Mouse (Mus musculus) spleen, adult 2 months (tissue): ENCODE data around the gene Tmem238. TPM values are rescaled to one million over a fixed set of nuclear protein-coding genes. Genes with fewer than 3 reads are reported as not detected.
A peak's percentile ranks its signal among the peaks of the same experiment; 100 is the strongest.

Experiments used
- DNase-seq, 2 experiments: peaks; one replicate each; pipeline versions ENCODE4 v3.0.0 to v3.0.0-alpha.2; 2012 to 2021; ENCODE audit warnings: low spot score in 2 of 2, low read depth in 1 of 2
- H3K27ac ChIP-seq: fragments of 200-500 bp; 2 replicates; pipeline ENCODE4 v1.5.1; 2012; ENCODE audit warnings: low read length, inconsistent platforms; ENCODE audit not compliant: insufficient read depth
- H3K27me3 ChIP-seq: fragments of 200-500 bp; 2 replicates; pipeline ENCODE4 v1.6.1; 2012; ENCODE audit warnings: mild to moderate bottlenecking, moderate library complexity, low read length, inconsistent platforms; ENCODE audit not compliant: control insufficient read depth, insufficient read depth
- H3K36me3 ChIP-seq: fragments of 200-500 bp; 2 replicates; pipeline ENCODE4 v1.6.1; 2012; ENCODE audit warnings: mild to moderate bottlenecking, low read length, inconsistent platforms; ENCODE audit not compliant: control insufficient read depth, insufficient read depth
- H3K4me1 ChIP-seq: fragments of 200-500 bp; 2 replicates; pipeline ENCODE4 v1.6.1; 2011; ENCODE audit warnings: inconsistent platforms; ENCODE audit not compliant: control insufficient read depth, insufficient read depth, insufficient read length
- H3K4me3 ChIP-seq: fragments of 200-500 bp; 2 replicates; pipeline ENCODE4 v1.5.1; 2011; ENCODE audit warnings: mild to moderate bottlenecking, inconsistent platforms; ENCODE audit not compliant: insufficient read depth, insufficient read length; ENCODE audit errors: extremely low read depth
- CTCF ChIP-seq: fragments of 200-500 bp; IDR thresholded peaks from 2 replicates; pipeline ENCODE4 v1.5.1; 2011; ENCODE audit warnings: mild to moderate bottlenecking, inconsistent platforms; ENCODE audit not compliant: insufficient read depth, insufficient read length, insufficient replicate concordance; ENCODE audit errors: extremely low read depth
- POLR2A ChIP-seq: fragments of 200-500 bp; IDR thresholded peaks from 2 replicates; pipeline ENCODE4 v1.6.1; 2011; ENCODE audit warnings: low read depth, low read length, inconsistent platforms
- WGBS: fragments of 180-500 bp; shearing (Covaris S2); methylation state at CpG from one replicate; pipeline ENCODE4 v1.1.7; 2018; 5-methylcytosine and 5-hydroxymethylcytosine counted together
- polyA plus RNA-seq: library from polyadenylated mRNA; depleted of rRNA; stranded (reverse); fragments of >200 nt; gene quantifications from 2 replicates; pipeline ENCODE4 v1.2.3, GENCODE M21; 2012; rRNA removed

The Tmem238 gene
- polyA plus RNA-seq, 1 experiment = 17.5 TPM

DNA sequence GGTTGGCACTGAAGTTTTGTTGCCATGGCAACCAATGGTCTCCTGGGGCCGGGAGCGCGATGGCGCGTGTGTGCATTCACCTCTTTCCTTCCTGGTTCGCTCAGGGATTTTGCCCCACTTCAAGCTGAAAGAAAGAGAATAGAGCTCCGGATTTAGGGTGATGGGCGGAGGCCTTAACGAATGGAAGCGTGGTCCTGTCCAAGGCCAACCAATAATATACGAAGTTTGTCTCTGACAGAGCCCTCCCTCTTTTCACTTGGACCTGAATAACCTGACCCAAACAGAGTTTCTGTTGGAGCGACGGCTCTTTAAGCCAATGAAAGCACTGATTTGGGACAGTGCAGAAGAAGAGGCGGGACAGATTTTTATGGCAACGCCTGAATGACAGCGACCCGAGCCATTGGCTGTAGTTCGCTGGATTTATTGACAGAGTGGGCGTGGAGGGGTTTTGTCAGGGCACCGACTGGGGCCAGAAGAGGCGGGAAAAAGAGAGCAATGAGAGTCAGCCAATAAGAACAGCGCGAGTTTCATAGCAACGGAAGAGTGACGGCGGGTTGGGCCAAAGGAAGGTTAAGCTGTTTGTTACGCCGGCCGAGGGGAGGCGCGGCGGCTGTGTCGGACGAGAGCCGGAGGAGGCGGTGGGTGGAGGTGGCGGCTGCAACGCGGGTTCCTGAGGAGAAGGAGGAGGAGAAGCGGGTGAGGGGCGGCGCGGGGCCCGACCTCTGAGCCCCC, 49.7 kb downstream of the Tmem238 start, which contains the start of gene Kmt5c:
Gene Kmt5c (plus strand): TSS at position 572 of the 732 bp plus-strand sequence.
- DNase-seq = peak; percentile 97 to 100
- H3K27me3 ChIP-seq = no peaks in the 10 kb centered on the region
- H3K4me3 ChIP-seq = peak within 1 kb of the TSS; percentile 90
- H3K4me1 ChIP-seq = peaks cover 7% of the 10 kb centered on the region; the same call in 1 of the 2 replicates
- WGBS = under 1% methylated on average over 39 of the region's 44 CpGs
- H3K36me3 ChIP-seq = no peaks in the 10 kb centered on the region; the same call in 1 of the 2 replicates
- H3K27ac ChIP-seq = peak within 1 kb of the TSS; percentile 84
- peak; percentile 88 for TF ChIP-seq POLR2A
- no peak for TF ChIP-seq CTCF

DNA sequence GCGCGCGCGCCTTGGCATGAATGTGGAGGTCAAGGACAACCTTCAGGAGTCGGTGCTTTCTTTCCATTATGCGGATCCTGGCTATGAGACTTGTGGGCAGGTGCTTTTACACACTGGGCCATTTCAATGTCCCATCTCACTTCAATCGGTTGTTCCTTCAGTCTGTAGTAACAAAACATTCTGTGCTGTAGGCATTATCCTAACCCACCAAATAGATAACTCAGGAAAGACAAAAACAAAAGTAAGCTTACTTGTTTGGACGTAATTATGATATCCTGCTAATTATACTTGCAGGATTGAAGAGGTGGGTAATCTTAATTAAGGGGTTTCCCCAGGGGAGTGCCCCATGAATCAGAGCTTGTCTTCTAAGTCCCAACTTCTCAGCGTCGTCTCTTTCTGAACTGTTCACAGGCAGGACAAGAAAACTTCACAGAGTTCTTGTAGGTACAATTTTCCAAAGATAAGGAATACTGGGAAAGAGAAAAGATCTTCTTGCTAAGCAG, 50.4 kb downstream of the Tmem238 start:
- Histone ChIP-seq H3K27me3 (no peaks in the 10 kb centered on the region), H3K4me1 (peaks cover 7% of the 10 kb centered on the region; the same call in 1 of the 2 replicates), H3K36me3 (no peaks in the 10 kb centered on the region; the same call in 1 of the 2 replicates), H3K4me3 (peak overlapping the region; percentile 49), H3K27ac (peak overlapping the region; percentile 84)
- 57% methylated on average over 10 of the region's 10 CpGs for WGBS
- DNase-seq = no peak
- no peak for TF ChIP-seq CTCF
- TF ChIP-seq POLR2A = no peak

Other genes with a start within 250 kb of the Tmem238 start
- 0.21 and 0.34 TPM in 2 replicates for gene Syt5, start 242.1 kb downstream of the Tmem238 start, polyA plus RNA-seq
- 0.07 and 0.11 TPM in 2 replicates for gene Ptprh, start 185.6 kb downstream of the Tmem238 start, polyA plus RNA-seq
- 31.9 and 32.7 TPM in 2 replicates for gene Tmem86b, start 158.2 kb downstream of the Tmem238 start, polyA plus RNA-seq
- gene Ppp6r1, start 130.6 kb downstream of the Tmem238 start, polyA plus RNA-seq = 136 and 159 TPM in 2 replicates
- 32.2 and 37.3 TPM in 2 replicates for gene Hspbp1, start 104.6 kb downstream of the Tmem238 start, polyA plus RNA-seq
- 0.84 and 1.3 TPM in 2 replicates for gene Brsk1, start 99.1 kb downstream of the Tmem238 start, polyA plus RNA-seq
- gene Tmem150b, start 64.4 kb downstream of the Tmem238 start, polyA plus RNA-seq = 3.8 and 3.9 TPM in 2 replicates
- 105 and 138 TPM in 2 replicates for gene Kmt5c, start 49.5 kb downstream of the Tmem238 start, polyA plus RNA-seq
- gene Cox6b2, start 36.6 kb downstream of the Tmem238 start, polyA plus RNA-seq = 14.5 and 44.8 TPM in 2 replicates
- not detected in 2 replicates for gene Fam71e2, start 18.4 kb downstream of the Tmem238 start, polyA plus RNA-seq
- gene Il11, start 6.8 kb downstream of the Tmem238 start, polyA plus RNA-seq = 0.09 and 0.23 TPM in 2 replicates
- gene Tmem190, start 6.7 kb downstream of the Tmem238 start, polyA plus RNA-seq = not detected in 2 replicates
- gene Rpl28, start 3.2 kb upstream of the Tmem238 start, polyA plus RNA-seq = 316 and 418 TPM in 2 replicates
- 167 and 175 TPM in 2 replicates for gene Ube2s, start 22.9 kb upstream of the Tmem238 start, polyA plus RNA-seq
- 0.16 and 0.23 TPM in 2 replicates for gene Shisa7, start 55.0 kb upstream of the Tmem238 start, polyA plus RNA-seq
- 7.2 and 12.1 TPM in 2 replicates for gene Isoc2b, start 80.6 kb upstream of the Tmem238 start, polyA plus RNA-seq
- gene Isoc2a, start 87.5 kb upstream of the Tmem238 start, polyA plus RNA-seq = 14.5 and 15.3 TPM in 2 replicates
- gene Gm36210, start 116.9 kb upstream of the Tmem238 start, polyA plus RNA-seq = 0.08 TPM in 1 of 2 replicates, not detected in the other
- gene Zfp628, start 125.6 kb upstream of the Tmem238 start, polyA plus RNA-seq = 19.2 and 26.9 TPM in 2 replicates
- 2.8 and 3.2 TPM in 2 replicates for gene Nat14, start 132.4 kb upstream of the Tmem238 start, polyA plus RNA-seq
- gene Ssc5d, start 136.1 kb upstream of the Tmem238 start, polyA plus RNA-seq = 1.7 and 1.8 TPM in 2 replicates
- 1.9 TPM in 2 replicates for gene Sbk2, start 174.8 kb upstream of the Tmem238 start, polyA plus RNA-seq
- gene Sbk3, start 181.5 kb upstream of the Tmem238 start, polyA plus RNA-seq = 0.05 and 0.06 TPM in 2 replicates
- 30.2 and 39.9 TPM in 2 replicates for gene Zfp579, start 206.5 kb upstream of the Tmem238 start, polyA plus RNA-seq
- 24.2 and 32.0 TPM in 2 replicates for gene Zfp524, start 224.8 kb upstream of the Tmem238 start, polyA plus RNA-seq
- 26.8 and 33.2 TPM in 2 replicates for gene Fiz1, start 225.0 kb upstream of the Tmem238 start, polyA plus RNA-seq
- gene Gm44973, start 225.8 kb upstream of the Tmem238 start, polyA plus RNA-seq = 0.12 TPM in 1 of 2 replicates, not detected in the other
- gene Zfp865, start 230.7 kb upstream of the Tmem238 start, polyA plus RNA-seq = 47.9 and 58.4 TPM in 2 replicates
- 0.43 and 0.54 TPM in 2 replicates for gene Ccdc106, start 230.9 kb upstream of the Tmem238 start, polyA plus RNA-seq
- not detected in 2 replicates for gene 4632433K11Rik, start 244.5 kb upstream of the Tmem238 start, polyA plus RNA-seq
- 4.2 and 5.4 TPM in 2 replicates for gene Zfp784, start 248.8 kb upstream of the Tmem238 start, polyA plus RNA-seq